Mouse (Mus musculus) cerebellum, adult 9-10 months (tissue): Measurements from ENCODE around the gene Arhgef25.
"Not testable (repeated sequence)": the region's sequence is repeated elsewhere in the genome, so short reads cannot be mapped to it uniquely, and the experiment has no call there.

ENCODE experiments used
- DNase-seq: peaks from one replicate; pipeline ENCODE4 v3.0.0; 2022

Gene Arhgef25

DNA sequence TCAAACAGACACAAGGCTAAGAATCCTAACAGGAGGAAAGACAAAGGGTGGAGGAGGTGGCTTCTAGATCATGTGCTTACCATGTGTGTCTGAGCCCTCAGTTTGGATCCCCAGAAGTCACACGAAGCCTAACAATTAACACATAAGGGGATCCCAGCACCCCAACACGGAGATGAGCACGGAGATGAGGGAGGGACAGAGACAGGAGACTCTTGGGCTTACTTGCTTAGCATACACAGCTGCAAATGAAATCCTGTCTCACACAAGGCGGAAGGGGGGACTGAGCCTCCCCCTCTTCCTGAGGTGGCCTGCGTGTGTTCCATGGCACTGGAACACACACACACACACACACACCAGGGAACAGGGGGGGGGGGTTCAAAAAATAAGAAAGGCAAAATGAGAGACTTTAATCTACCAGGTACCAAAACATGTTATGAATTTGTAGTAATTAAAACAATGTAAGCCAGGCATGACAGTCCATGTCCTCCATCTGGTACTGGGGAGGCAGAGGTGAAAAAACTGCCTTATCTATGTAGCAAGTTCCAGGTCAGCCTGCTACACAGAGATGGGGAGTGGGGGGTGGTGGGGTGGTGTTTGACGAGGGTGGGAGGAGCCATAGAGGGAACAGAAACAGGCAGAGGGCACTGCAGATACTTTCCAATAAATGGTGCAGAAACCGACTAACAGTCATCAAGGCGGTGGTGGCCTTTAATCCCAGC lies 54.6 kb downstream of the Arhgef25 start:
- DNase-seq, result no peak

DNA sequence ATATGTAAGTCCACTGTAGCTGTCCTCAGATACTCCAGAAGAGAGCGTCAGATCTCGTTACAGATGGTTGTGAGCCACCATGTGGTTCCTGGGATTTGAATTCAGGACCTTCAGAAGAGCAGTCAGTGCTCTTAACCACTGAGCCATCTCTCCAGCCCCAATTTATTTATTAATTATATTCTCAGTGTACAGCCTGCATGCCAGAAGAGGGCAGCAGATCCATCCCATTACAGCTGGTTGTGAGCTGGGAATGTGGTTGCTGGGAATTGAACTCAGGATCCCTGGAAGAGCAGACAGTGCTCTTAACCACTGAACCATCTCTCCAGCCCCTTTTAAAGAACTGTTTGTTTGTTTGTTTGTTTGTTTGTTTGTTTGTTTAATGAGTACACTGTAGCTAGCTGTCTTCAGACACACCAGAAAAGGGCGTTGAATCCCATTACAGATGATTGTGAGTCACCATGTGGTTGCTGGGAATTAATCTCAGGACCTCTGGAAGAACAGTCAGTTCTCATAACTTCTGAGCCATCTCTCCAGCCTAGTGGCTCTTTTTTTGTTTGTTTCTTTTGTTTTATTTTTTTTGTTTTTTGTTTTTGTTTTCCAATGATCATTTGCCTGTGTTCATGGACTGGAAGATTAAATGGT lies 55.4 kb downstream of the Arhgef25 start:
- not testable (repeated sequence) for DNase-seq
